Mouse (Mus musculus) embryonic fibroblast, embryonic 13.5 days (primary cell): ENCODE measurements around the gene Tnfsf15.

ENCODE experiments used
- CTCF ChIP-seq: IDR thresholded peaks from 2 replicates; pipeline ENCODE4 v1.5.1; 2011; ENCODE audit warnings: mild to moderate bottlenecking, control low read depth, low read length, moderate library complexity, borderline replicate concordance; ENCODE audit not compliant: insufficient read depth
- POLR2A ChIP-seq: IDR thresholded peaks from 2 replicates; pipeline ENCODE4 v1.6.1; 2011; ENCODE audit warnings: low read depth, mild to moderate bottlenecking, control low read depth, low read length, moderate library complexity

- TF ChIP-seq POLR2A (no peak), CTCF (no peak)
Observed at GRCm38 (mm10) chr4:63783826-63784225, 38.9 kb upstream of the Tnfsf15 start.
